Mouse (Mus musculus) liver, embryonic 16.5 days (tissue): ENCODE data around the gene Kalrn. TPM values are rescaled to one million over a fixed set of nuclear protein-coding genes. Genes with fewer than 3 reads are reported as not detected.

Source experiments
- ATAC-seq: fragments of 200-750 bp; cut with Nextera tagmentation; 2 replicates; pipeline ENCODE4 v1.8.0; 2017; ENCODE audit warnings: low read depth, mild to moderate bottlenecking, moderate number of reproducible peaks, moderate library complexity
- H3K27ac ChIP-seq: fragments of 300-500 bp; sonication (generic); 2 replicates; pipeline ENCODE4 v1.5.1; 2014; ENCODE audit warnings: mild to moderate bottlenecking, low read length
- H3K27me3 ChIP-seq: fragments of 300-500 bp; sonication (generic); 2 replicates; pipeline ENCODE4 v1.6.1; 2014; ENCODE audit warnings: low read depth, low read length, mixed read lengths; ENCODE audit not compliant: control insufficient read depth, insufficient read depth
- H3K36me3 ChIP-seq: fragments of 300-500 bp; sonication (generic); 2 replicates; pipeline ENCODE4 v1.6.1; 2014; ENCODE audit warnings: mild to moderate bottlenecking; ENCODE audit not compliant: control insufficient read depth, insufficient read depth
- H3K4me1 ChIP-seq: fragments of 300-500 bp; sonication (generic); 2 replicates; pipeline ENCODE4 v1.6.1; 2014; ENCODE audit warnings: low read depth, low read length, mixed read lengths; ENCODE audit not compliant: control insufficient read depth
- H3K4me2 ChIP-seq: fragments of 300-500 bp; sonication (generic); 2 replicates; pipeline ENCODE4 v1.6.1; 2014; ENCODE audit warnings: low read depth, low read length, mixed read lengths
- H3K4me3 ChIP-seq: fragments of 300-500 bp; sonication (generic); 2 replicates; pipeline ENCODE4 v1.5.1; 2014; ENCODE audit warnings: low read depth, mild to moderate bottlenecking, low read length
- H3K9ac ChIP-seq: fragments of 300-500 bp; sonication (generic); 2 replicates; pipeline ENCODE4 v1.6.1; 2014; ENCODE audit warnings: low read depth, low read length
- H3K9me3 ChIP-seq: fragments of 300-500 bp; sonication (generic); replicated peaks from 2 replicates; pipeline ENCODE4 v1.6.1; 2016; ENCODE audit warnings: low read length; ENCODE audit not compliant: control insufficient read depth
- WGBS: fragments of 180-500 bp; shearing (Covaris S2); extraction: QIAGEN DNeasy Blood & Tissue Kit; methylation state at CpG from one replicate; pipeline ENCODE4 v1.1.7; 2014; ENCODE audit not compliant: insufficient replicate concordance; 5-methylcytosine and 5-hydroxymethylcytosine counted together
- polyA plus RNA-seq: library from polyadenylated mRNA; unstranded; fragments of >200 nt; fragmentation: Nextera tagmentation; extraction: Ambion mirVana; gene quantifications from 2 replicates; pipeline ENCODE4 v1.2.1, GENCODE M21; 2015

Kalrn gene
- polyA plus RNA-seq, 1 experiment from 2014 or later = 11.2 TPM

DNA sequence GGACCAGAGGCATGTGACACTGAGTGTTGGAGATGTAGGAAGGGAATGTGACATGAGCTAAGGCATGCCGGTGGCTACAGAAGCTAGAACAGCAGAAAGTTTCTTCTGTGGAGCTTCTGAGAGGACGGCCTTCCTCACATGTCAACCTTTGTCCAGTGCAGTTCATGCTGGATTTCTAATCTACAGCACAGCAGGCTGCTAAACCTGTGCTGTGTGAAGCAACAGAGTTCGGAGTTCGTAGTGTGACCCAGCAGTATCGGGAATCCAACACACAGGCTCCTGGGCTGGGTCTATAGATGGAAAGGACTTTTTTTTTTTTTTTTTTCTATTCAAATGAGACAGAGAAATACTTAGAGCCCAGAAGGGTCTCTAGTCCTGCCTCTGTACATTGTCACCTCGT, 468.9 kb downstream of the Kalrn start:
- Histone ChIP-seq H3K4me1 (no peaks in the 10 kb centered on the region; the same call in 1 of the 2 replicates), H3K4me3 (no peak overlapping the region), H3K4me2 (no peak overlapping the region), H3K9me3 (no peaks in the 10 kb centered on the region), H3K36me3 (no peaks in the 10 kb centered on the region), H3K27ac (no peak overlapping the region), H3K27me3 (no peaks in the 10 kb centered on the region), H3K9ac (no peak overlapping the region)
- 56% methylated on average over 6 of the region's 6 CpGs for WGBS
- ATAC-seq = peak; percentile 41; the same call in 1 of the 2 replicates

DNA sequence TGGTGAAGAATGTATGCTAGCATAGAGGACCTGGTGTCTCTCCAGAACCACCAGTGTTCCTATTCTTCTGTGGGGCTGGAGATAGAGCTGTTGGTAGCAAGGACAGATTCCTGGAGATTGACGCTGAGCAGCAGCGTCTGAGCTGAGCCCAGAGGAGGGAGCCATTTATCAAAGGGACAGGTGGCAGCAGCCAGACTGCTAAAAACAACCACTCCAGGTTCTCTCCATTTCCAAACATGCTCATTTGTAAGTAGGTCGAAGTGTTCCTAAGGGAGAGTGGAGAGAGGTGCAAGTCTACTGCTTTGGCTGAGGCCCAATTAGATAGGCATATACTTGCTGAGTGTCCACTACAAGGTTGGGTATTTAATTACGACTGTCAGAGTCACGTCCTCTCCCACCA, 470.6 kb downstream of the Kalrn start:
- Histone ChIP-seq H3K27ac (no peak overlapping the region), H3K36me3 (no peaks in the 10 kb centered on the region), H3K4me2 (no peak overlapping the region), H3K9ac (no peak overlapping the region), H3K4me1 (no peaks in the 10 kb centered on the region; the same call in 1 of the 2 replicates), H3K9me3 (no peaks in the 10 kb centered on the region), H3K27me3 (no peaks in the 10 kb centered on the region; the same call in 1 of the 2 replicates), H3K4me3 (no peak overlapping the region)
- ATAC-seq = no peak
- 47% methylated on average over 5 of the region's 5 CpGs for WGBS

DNA sequence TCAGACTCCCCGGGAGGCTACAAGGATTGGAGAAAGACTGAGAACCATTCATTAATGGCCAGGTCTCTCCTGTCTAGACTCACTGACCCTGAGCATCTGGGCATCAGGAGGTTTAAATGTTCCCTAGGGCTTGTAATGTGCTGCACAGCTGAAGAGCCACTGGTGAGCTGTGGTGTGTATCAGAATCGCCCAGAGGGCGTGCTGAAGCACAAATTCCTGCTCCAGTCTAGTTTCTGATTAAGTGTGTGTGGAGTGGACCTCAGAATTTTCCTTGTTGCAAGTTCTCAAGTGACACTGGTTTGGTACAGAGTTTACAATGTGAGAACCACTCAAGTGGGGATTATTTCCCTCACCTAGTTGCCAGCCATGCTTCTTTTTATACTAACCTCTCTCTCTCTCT, 473.5 kb downstream of the Kalrn start:
- Histone ChIP-seq H3K9me3 (no peaks in the 10 kb centered on the region), H3K9ac (no peak overlapping the region), H3K36me3 (no peaks in the 10 kb centered on the region), H3K4me2 (no peak overlapping the region), H3K4me3 (no peak overlapping the region), H3K27ac (no peak overlapping the region), H3K27me3 (peaks cover 13% of the 10 kb centered on the region), H3K4me1 (no peaks in the 10 kb centered on the region; the same call in 1 of the 2 replicates)
- ATAC-seq = no peak
- 72% methylated on average over 3 of the region's 3 CpGs for WGBS

DNA sequence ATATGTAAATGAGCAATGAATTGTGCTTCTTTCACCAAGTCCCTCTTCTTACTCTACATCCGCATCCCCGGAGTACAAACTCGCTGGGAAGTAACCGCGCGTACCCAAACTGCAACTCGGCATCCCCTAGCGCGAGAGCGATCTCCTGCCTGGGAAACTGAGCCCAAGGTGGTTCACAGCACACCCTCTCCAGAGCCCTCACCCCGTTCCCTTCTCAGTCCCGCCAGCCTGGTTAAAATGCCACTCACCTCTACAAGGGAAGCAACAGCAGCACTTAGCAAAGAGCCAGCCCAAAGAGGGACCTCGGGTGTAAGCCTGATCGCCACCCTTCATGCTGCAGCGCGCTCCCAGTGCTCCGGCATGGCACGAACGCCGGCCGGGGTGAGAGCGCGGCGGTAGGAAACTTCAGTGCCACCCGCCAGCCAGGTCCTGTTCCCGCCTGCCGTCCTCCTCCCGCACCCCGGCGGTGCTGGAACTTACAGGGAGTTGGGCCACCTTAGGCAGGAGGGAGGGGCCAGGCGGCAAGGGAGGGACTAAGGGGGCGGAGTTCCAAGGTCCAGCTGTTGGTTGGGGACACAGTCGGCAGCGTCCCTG, 477.7 kb downstream of the Kalrn start:
- Histone ChIP-seq H3K4me1 (peaks cover 3% of the 10 kb centered on the region; the same call in 1 of the 2 replicates), H3K4me2 (peak overlapping the region; percentile 58), H3K36me3 (no peaks in the 10 kb centered on the region), H3K4me3 (peak overlapping the region; percentile 64), H3K9ac (peak overlapping the region; percentile 60), H3K27me3 (peaks cover 35% of the 10 kb centered on the region), H3K9me3 (no peaks in the 10 kb centered on the region), H3K27ac (peak overlapping the region; percentile 21; the same call in 1 of the 2 replicates)
- peak; percentile 90 for ATAC-seq
- under 1% methylated on average over 33 of the region's 34 CpGs for WGBS

DNA sequence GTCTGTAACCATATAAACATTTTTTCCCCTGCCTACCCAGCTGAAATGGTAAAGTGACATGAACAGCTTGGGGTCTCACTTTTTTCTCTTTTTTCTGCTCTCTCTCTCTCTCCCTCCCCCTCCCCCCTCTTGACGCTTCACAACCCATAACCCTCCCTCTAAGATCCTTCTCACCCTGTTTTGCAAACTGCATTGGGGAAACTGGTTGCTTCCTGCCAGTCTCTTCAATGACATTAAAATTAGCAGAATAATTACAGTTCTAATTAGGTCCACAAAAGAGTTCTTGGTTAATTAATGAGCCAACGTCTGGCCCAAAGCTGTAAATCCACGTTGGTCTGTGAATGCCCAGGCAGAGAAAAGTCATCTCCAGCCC, 478.3 kb downstream of the Kalrn start:
- Histone ChIP-seq H3K4me3 (peak overlapping the region; percentile 64), H3K9me3 (no peaks in the 10 kb centered on the region), H3K4me2 (peak overlapping the region; percentile 58), H3K9ac (peak overlapping the region; percentile 18; the same call in 1 of the 2 replicates), H3K27ac (no peak overlapping the region), H3K36me3 (no peaks in the 10 kb centered on the region), H3K27me3 (peaks cover 35% of the 10 kb centered on the region), H3K4me1 (peaks cover 3% of the 10 kb centered on the region; the same call in 1 of the 2 replicates)
- 0% methylated on average over 3 of the region's 3 CpGs for WGBS
- ATAC-seq = no peak

DNA sequence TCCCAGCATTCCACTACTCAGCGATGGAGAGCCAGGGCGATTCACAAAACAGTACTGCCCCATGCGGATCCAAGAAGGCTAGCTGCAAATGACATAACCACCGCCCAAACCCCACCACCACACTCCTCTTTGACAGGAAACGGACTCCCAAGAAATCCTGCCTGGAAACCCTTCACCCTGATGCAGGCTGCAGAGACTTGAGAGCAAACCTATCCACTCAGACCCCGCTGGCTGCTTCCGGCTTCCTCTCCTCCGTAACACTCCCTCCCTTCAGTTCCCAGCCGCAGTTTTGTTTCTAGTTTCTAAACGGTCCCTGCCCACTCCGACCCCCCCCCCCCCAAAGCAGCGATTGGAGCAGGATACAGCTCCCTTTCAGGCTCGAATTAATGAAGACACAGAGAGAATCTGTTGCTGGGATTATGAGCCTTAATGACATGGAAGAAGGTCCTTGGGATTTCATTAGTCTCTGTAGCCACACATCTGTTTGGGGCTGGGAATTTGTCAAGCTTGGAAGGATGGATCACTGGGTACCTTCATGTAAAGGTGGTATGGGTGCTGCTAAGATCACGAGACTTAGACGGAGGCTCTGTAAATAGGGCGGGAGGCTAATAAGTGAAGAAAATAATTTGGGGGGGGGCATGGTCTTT, 478.8 kb downstream of the Kalrn start:
- no peak overlapping the region for H3K27ac ChIP-seq
- H3K4me2 ChIP-seq = peak overlapping the region; percentile 58
- peaks cover 3% of the 10 kb centered on the region for H3K4me1 ChIP-seq
- WGBS = 2% methylated on average over 16 of the region's 16 CpGs
- ATAC-seq = no peak
- no peaks in the 10 kb centered on the region for H3K36me3 ChIP-seq
- peak overlapping the region; percentile 28 for H3K9ac ChIP-seq
- peak overlapping the region; percentile 64 for H3K4me3 ChIP-seq
- H3K27me3 ChIP-seq = peaks cover 35% of the 10 kb centered on the region
- H3K9me3 ChIP-seq = no peaks in the 10 kb centered on the region

DNA sequence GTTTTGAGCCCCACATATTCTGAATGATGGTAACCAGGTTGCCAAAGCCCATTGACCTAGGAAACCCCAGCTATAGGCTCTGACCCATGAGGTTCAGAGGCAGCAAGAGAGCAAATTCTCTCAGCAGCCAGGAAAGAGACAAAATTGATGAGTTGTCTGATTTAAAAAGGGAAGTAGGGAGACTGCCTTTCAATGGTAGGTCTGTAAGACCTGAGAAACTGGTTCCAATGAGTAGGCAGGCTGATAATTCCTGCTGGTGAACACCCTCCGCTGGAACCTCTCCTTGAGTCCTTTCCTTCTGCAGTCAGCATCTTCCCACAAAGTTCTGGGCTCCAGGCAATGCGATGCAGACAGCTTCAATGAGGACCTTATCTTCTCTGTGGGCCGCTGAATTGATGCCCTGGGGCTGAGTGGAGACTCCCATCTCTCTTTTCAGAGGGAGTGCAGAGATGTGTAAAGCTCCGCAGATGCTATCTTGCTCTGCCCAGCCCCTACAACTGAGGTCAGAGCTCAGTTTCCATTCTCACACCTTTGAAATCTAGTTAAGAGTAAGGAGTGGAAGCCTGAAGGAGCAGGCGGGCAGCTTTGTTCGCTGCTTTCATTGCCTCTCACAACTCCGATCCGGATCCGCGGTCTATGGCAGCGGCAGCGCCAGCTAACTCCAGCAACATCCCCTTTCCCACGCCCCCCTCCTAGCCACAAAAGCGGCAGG, 479.4 kb downstream of the Kalrn start:
- peak overlapping the region; percentile 64 for H3K4me3 ChIP-seq
- H3K4me2 ChIP-seq = peak overlapping the region; percentile 58
- peaks cover 35% of the 10 kb centered on the region for H3K27me3 ChIP-seq
- no peak for ATAC-seq
- no peaks in the 10 kb centered on the region for H3K36me3 ChIP-seq
- 2% methylated on average over 14 of the region's 14 CpGs for WGBS
- peaks cover 3% of the 10 kb centered on the region for H3K4me1 ChIP-seq
- H3K27ac ChIP-seq = no peak overlapping the region
- peak overlapping the region; percentile 28 for H3K9ac ChIP-seq
- no peaks in the 10 kb centered on the region for H3K9me3 ChIP-seq

DNA sequence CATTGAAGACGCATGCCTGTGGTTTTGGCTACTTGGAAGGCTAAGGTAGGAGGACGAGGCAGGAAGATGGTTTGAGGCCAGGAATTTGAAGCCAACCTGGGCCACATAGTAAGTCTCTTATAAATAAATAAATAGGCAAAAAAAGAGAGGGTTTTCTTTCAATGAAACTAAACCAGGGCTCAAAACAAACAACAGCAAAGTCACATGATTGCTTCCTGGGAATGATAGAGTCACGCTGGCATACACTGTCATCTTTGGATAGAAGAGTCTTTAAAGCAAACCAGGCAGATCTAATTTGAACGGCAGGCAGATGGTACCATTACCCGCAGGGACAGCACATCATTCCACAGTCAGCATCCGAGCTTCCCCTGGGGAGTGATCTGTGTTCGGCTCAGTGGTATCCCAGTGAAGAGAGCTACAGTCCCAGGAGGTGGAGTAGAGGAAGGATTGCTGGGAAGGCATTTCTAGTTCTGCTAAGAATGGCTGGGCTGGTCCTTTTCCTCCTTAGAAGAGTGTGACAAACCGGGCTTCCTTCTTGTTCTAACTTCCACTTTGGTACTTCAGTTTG, 483.7 kb downstream of the Kalrn start:
- Histone ChIP-seq H3K4me1 (peaks cover 3% of the 10 kb centered on the region), H3K9me3 (no peaks in the 10 kb centered on the region), H3K27ac (no peak overlapping the region), H3K4me2 (no peak overlapping the region), H3K27me3 (peaks cover 20% of the 10 kb centered on the region), H3K9ac (no peak overlapping the region), H3K36me3 (no peaks in the 10 kb centered on the region), H3K4me3 (no peak overlapping the region)
- WGBS = 38% methylated on average over 8 of the region's 8 CpGs
- no peak for ATAC-seq
